Mouse (Mus musculus): Measurements from ENCODE around the gene Sf3a3. TPM values are rescaled to one million over a fixed set of nuclear protein-coding genes. Genes with fewer than 3 reads are reported as not detected.
A peak's percentile ranks its signal among the peaks of the same experiment; 100 is the strongest.

Gene Sf3a3
- total and polyA plus RNA-seq, 3 experiments: 127 to 295 (median 144) TPM

GRCm38 (mm10) chr4:124752281-124753199 is 38.0 kb downstream of the Sf3a3 start (continued):
- TF ChIP-seq BHLHE40 (IDR thresholded peaks at IDR 0.05; ENCODE audit: borderline replicate concordance, low read depth, low read length) (peak; percentile 54; the same call in 1 of the 2 replicates), TAL1 (IDR thresholded peaks at IDR 0.05; ENCODE audit: low read length) (peak; percentile 95), JUND (IDR thresholded peaks at IDR 0.05; ENCODE audit: low read depth, low read length) (no peak), TCF12 (IDR thresholded peaks at IDR 0.05; ENCODE audit: low read depth, low read length) (peak; percentile 94), MYB (IDR thresholded peaks at IDR 0.05; ENCODE audit: low read depth, low read length) (no peak)

- DNase-seq (ENCODE audit: low read depth, low spot score): no peak
- peaks cover 12 to 37% of the 10 kb centered on the region in 2 experiments for H3K4me1 ChIP-seq (ENCODE audit: control insufficient read depth in 1 of 2, insufficient read depth in 2 of 2, low read length in 2 of 2)
- peak overlapping the region; percentile 11 for H3K27ac ChIP-seq (ENCODE audit: control insufficient read depth, low read depth, low read length)
- H3K27me3 ChIP-seq (ENCODE audit: control insufficient read depth in 1 of 2, insufficient read depth in 2 of 2, low read length in 2 of 2): no peaks in the 10 kb centered on the region
- no peak overlapping the region for H3K9ac ChIP-seq (ENCODE audit: control insufficient read depth, low read depth, low read length, poor library complexity, severe bottlenecking)
- H3K9me3 ChIP-seq (replicated peaks; ENCODE audit: insufficient read depth, low read length): no peaks in the 10 kb centered on the region
- no peak overlapping the region for H3K4me3 ChIP-seq (ENCODE audit: control insufficient read depth in 1 of 2, insufficient read depth in 1 of 2, low read depth in 2 of 2, low read length in 2 of 2)
- H3K36me3 ChIP-seq (ENCODE audit: control insufficient read depth in 1 of 2, insufficient read depth in 2 of 2, low read length in 2 of 2): peaks cover 5 to 53% of the 10 kb centered on the region in 2 experiments
- H3K79me2 ChIP-seq (ENCODE audit: control insufficient read depth, insufficient read depth, low read length, poor library complexity): peaks cover 64% of the 10 kb centered on the region
- no peak for TF ChIP-seq POLR2AphosphoS2 (IDR thresholded peaks at IDR 0.05; ENCODE audit: low read length)
- TF ChIP-seq SMC3 (IDR thresholded peaks at IDR 0.05; ENCODE audit: low read depth, low read length): no peak
- TF ChIP-seq USF2 (IDR thresholded peaks at IDR 0.05; ENCODE audit: borderline replicate concordance in 1 of 2, insufficient read depth in 1 of 2, low read depth in 1 of 2, low read length in 2 of 2): no peak
- no peak for TF ChIP-seq MAZ (IDR thresholded peaks at IDR 0.05; ENCODE audit: low read depth, low read length)
- TF ChIP-seq NELFE (IDR thresholded peaks at IDR 0.05; ENCODE audit: low read depth, low read length): no peak
- TF ChIP-seq POLR2A (IDR thresholded peaks at IDR 0.05; ENCODE audit: control insufficient read depth in 1 of 2, insufficient read depth in 1 of 2, low read depth in 1 of 2, low read length in 2 of 2, poor library complexity in 1 of 2): no peak
- TF ChIP-seq MAX (IDR thresholded peaks at IDR 0.05; ENCODE audit: low read length): no peak
- no peak for TF ChIP-seq MYB (IDR thresholded peaks at IDR 0.05; ENCODE audit: low read depth, low read length)
- TF ChIP-seq RCOR1 (IDR thresholded peaks at IDR 0.05; ENCODE audit: low read depth, low read length): no peak
These were observed 41.0 kb downstream of the Sf3a3 start for GRCm38 (mm10) chr4:124755526-124755925.

GRCm38 (mm10) chr4:124759305-124759811 is 44.8 kb downstream of the Sf3a3 start:
- DNase-seq (ENCODE audit: low read depth, low spot score): peak; percentile 86
- peaks cover 70% of the 10 kb centered on the region for H3K79me2 ChIP-seq (ENCODE audit: control insufficient read depth, insufficient read depth, low read length, poor library complexity)
- no peak overlapping the region for H3K4me3 ChIP-seq (ENCODE audit: control insufficient read depth in 1 of 2, insufficient read depth in 1 of 2, low read depth in 2 of 2, low read length in 2 of 2)
- H3K36me3 ChIP-seq (ENCODE audit: control insufficient read depth in 1 of 2, insufficient read depth in 2 of 2, low read length in 2 of 2): peaks cover 7 to 41% of the 10 kb centered on the region in 2 experiments
- no peaks in the 10 kb centered on the region for H3K9me3 ChIP-seq (replicated peaks; ENCODE audit: insufficient read depth, low read length)
- H3K27ac ChIP-seq (ENCODE audit: control insufficient read depth, low read depth, low read length): peak overlapping the region; percentile 70
- H3K4me1 ChIP-seq (ENCODE audit: control insufficient read depth in 1 of 2, insufficient read depth in 2 of 2, low read length in 2 of 2): peaks cover 10 to 23% of the 10 kb centered on the region in 2 experiments
- 0 out of 2 replicates have a peak overlapping the region, but pooled peaks have one; percentile 30 for H3K9ac ChIP-seq (ENCODE audit: control insufficient read depth, low read depth, low read length, poor library complexity, severe bottlenecking)
- no peaks in the 10 kb centered on the region for H3K27me3 ChIP-seq (ENCODE audit: control insufficient read depth in 1 of 2, insufficient read depth in 2 of 2, low read length in 2 of 2)
- TF ChIP-seq CTCF (IDR thresholded peaks at IDR 0.05 in 2 of 3, conservative IDR thresholded peaks at IDR 0.05 in 1 of 3; ENCODE audit: control insufficient read depth in 1 of 3, insufficient read depth in 1 of 3, low read depth in 2 of 3, low read length in 3 of 3, poor library complexity in 1 of 3, severe bottlenecking in 1 of 3) (no peak), TCF12 (IDR thresholded peaks at IDR 0.05; ENCODE audit: low read depth, low read length) (peak; percentile 77), ZNF384 (IDR thresholded peaks at IDR 0.05; ENCODE audit: low read depth, low read length) (peak; percentile 37; the same call in 1 of the 2 replicates), MAX (IDR thresholded peaks at IDR 0.05; ENCODE audit: low read length) (no peak), SMC3 (IDR thresholded peaks at IDR 0.05; ENCODE audit: low read depth, low read length) (no peak), SIN3A (IDR thresholded peaks at IDR 0.05; ENCODE audit: low read length) (peak; percentile 19; the same call in 1 of the 2 replicates), ETS1 (IDR thresholded peaks at IDR 0.05; ENCODE audit: low read depth, low read length) (no peak; the same call in 1 of the 2 replicates), ZC3H11A (IDR thresholded peaks at IDR 0.05; ENCODE audit: low read depth, low read length) (no peak), MYB (IDR thresholded peaks at IDR 0.05; ENCODE audit: low read depth, low read length) (no peak), NRF1 (IDR thresholded peaks at IDR 0.05; ENCODE audit: insufficient read depth, low read depth, low read length, poor library complexity, severe bottlenecking) (no peak), ZMIZ1 (IDR thresholded peaks at IDR 0.05; ENCODE audit: low read depth, low read length) (no peak), RAD21 (IDR thresholded peaks at IDR 0.05; ENCODE audit: low read depth, low read length) (no peak), USF1 (IDR thresholded peaks at IDR 0.05; ENCODE audit: low read depth, low read length) (no peak), TBP (IDR thresholded peaks at IDR 0.05; ENCODE audit: low read depth, low read length) (no peak), JUND (IDR thresholded peaks at IDR 0.05; ENCODE audit: low read depth, low read length) (no peak), USF2 (IDR thresholded peaks at IDR 0.05; ENCODE audit: borderline replicate concordance in 1 of 2, insufficient read depth in 1 of 2, low read depth in 1 of 2, low read length in 2 of 2) (no peak), GABPA (IDR thresholded peaks at IDR 0.05; ENCODE audit: low read depth, low read length) (no peak), GATA1 (IDR thresholded peaks at IDR 0.05; ENCODE audit: low read depth, low read length) (peak; percentile 32; the same call in 1 of the 2 replicates), EP300 (IDR thresholded peaks at IDR 0.05; ENCODE audit: low read depth in 1 of 2, low read length in 2 of 2) (peak in 1 of 2 experiments; percentile 74; a peak in 3 of 4 replicates)

Measured in MEL (cell line).